Mouse (Mus musculus): ENCODE measurements around the gene Foxs1.

The Foxs1 gene

GRCm38 (mm10) chr2:152903586-152903985 lies 29.4 kb downstream of the Foxs1 start:
- DNase-seq (ENCODE audit: low spot score), result no peak

- DNase-seq (ENCODE audit: low spot score), result no peak
These were observed 30.4 kb downstream of the Foxs1 start for GRCm38 (mm10) chr2:152902658-152903057.

GRCm38 (mm10) chr2:152901296-152901695 lies 31.7 kb downstream of the Foxs1 start:
- DNase-seq (ENCODE audit: low spot score), result no peak

GRCm38 (mm10) chr2:152899011-152899410 lies 34.0 kb downstream of the Foxs1 start:
- DNase-seq (ENCODE audit: low spot score), result no peak

GRCm38 (mm10) chr2:152896926-152897325 lies 36.1 kb downstream of the Foxs1 start:
- DNase-seq (ENCODE audit: low spot score), result no peak

GRCm38 (mm10) chr2:152895834-152896233 lies 37.2 kb downstream of the Foxs1 start:
- no peak for DNase-seq (ENCODE audit: low spot score)

- DNase-seq (ENCODE audit: low spot score), result no peak
These were observed 44.2 kb downstream of the Foxs1 start for GRCm38 (mm10) chr2:152888774-152889173.

GRCm38 (mm10) chr2:152887230-152887629 lies 45.8 kb downstream of the Foxs1 start:
- DNase-seq (ENCODE audit: low spot score), result no peak

- DNase-seq (ENCODE audit: low spot score), result no peak
These were observed 48.8 kb downstream of the Foxs1 start for GRCm38 (mm10) chr2:152884101-152884645.

All from T-cell, adult 2 months (primary cell).